Mouse (Mus musculus) gastrocnemius, postnatal 25 days (tissue): ENCODE results near the gene Fgfr2. TPM values are rescaled to one million over a fixed set of nuclear protein-coding genes. Genes with fewer than 3 reads are reported as not detected.

ENCODE experiments used
- DNase-seq: peaks from one replicate; pipeline ENCODE4 v3.0.0; 2022
- total RNA-seq, 2 experiments: library from RNA; stranded (reverse); gene quantifications; 1 replicate in 1 of 2; 2 replicates in 1 of 2; pipeline ENCODE4 v1.2.3; 2021

Gene Fgfr2
- total RNA-seq, 2 experiments from 2014 or later, result 0.33 to 0.96 TPM

DNA sequence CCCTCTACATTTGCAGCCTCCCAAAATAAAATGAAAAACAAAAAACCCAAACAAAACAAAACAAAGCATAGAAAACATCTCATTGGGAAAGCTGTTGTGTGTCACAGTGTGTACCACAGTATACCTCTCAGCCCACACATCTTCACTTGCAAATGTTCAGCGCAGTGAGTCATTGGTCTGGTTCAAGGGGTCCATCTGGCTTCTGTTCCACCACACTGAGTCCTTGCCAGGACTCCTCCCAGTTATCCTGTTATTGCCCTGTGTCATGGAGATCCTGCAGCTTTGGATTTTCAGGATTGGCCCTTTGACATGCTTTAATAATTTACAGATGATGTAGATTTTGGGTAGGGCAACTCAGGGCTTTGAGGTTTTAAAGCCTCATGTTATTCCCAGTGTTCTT lies 1435.8 kb downstream of the Fgfr2 start:
- no peak for DNase-seq

DNA sequence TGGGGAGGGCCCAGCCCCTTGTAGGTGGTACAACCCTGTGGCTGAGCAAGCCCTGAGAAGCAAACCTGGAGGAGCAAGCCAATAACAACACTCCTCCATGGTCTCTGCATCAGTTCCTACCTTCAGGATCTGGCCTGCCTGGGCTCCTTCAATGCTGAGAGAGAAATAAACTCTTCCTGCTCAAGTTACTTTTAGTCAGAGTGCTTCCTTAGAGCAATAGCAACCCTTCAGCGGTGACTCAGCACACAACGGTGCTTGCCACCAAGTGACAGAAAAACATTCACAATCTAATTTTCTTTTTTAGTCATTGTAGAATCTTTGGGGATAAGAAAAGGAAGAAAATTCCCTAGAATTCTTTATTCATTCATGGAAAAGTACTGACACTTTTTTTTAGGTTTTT lies 1446.0 kb downstream of the Fgfr2 start:
- DNase-seq, result no peak

DNA sequence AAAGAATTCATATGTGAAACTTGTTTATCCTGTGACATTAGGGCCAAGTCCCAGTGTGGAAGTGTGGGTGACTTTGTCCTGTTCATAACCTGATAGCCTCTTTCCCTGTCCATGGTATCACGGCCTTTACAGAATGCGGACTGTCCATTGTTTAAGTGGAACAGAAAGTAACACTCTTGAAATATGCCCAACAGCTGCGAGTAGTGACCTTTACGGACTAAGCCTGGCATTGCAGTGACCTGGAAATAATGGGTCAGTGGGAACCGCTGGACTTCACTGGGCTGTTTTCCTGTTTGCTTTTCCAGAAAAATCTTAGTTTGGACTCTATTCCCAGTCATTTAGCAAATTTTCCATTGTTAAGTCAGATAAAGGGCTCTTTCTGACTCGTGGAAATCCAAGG lies 1452.6 kb downstream of the Fgfr2 start:
- DNase-seq, result no peak

DNA sequence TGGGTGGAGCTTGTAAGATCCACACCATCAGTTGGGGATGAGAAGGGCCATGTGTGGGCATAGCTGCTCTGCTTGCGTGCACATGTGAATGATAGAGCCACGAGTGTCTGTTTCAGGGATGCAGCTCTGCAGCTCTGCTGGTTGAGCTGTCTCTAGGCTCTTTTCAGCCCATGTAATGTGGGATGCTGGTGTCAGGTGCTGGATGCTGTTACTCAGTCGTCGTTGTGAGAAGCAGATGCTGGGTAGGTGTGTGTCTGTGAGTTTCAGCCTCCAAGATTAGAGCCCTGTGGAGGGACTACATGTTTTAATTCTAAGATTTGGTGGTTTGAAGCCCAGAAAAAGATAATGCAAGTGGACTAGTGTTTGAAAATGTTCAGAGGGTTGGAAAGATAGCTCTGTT lies 1453.8 kb downstream of the Fgfr2 start:
- DNase-seq, result no peak

DNA sequence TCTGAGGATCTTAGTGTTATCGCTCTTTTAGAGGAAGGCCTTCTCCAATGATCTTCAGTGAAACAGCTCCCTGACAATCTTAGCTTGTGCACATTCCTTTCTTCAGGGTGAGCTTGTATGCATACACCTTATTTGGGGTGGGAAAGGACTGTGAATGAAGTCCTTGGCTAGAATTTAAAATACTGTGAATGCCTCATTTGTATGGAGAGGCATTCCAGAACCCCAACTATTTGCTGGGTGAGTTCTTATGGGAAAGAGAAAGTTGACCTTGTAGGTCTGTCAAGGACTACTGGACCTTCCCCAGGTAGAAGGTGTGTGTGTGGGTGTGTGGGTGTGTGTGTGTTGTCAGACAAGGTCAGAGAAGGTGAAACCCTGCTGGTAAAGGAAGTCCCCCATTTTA lies 1462.4 kb downstream of the Fgfr2 start:
- DNase-seq, result no peak

DNA sequence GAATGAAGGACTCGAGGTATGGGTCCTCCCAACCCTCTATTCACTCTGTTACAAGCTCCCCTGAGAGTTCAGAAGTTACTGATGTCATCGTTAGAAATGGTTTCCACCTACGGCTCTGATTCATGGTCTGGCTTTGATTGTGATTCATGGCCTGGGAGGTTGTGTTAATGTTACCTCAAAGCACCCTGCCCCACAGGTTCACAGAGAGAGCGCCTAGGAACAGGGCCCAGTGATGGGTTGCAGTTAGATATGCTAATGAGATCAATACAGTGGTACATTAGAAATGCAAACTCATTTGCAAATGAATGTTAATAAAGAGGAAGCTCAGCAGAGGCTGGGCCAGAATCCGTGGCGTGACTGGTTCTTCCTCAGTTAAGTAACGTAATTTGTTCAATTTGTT lies 1467.1 kb downstream of the Fgfr2 start:
- no peak for DNase-seq

DNA sequence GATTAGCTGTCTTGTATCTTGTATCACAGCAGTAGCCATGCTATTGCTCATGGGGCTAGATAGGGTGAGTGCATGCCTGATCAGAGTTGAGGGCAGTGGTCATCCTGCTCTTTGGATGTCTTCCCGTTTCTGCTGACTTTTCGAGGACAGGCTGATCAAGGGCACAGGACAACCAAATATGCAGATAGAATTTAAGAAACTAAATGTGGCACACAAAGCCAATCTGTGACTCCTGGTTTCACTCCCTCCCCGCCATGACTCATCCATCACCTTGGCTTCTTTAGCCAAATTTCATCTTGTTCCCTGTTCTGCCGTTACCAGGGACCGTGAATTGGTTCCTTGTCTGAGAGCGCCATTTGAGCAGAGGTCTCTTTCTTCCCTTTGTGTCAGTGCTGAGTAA lies 1469.7 kb downstream of the Fgfr2 start:
- DNase-seq, result no peak

DNA sequence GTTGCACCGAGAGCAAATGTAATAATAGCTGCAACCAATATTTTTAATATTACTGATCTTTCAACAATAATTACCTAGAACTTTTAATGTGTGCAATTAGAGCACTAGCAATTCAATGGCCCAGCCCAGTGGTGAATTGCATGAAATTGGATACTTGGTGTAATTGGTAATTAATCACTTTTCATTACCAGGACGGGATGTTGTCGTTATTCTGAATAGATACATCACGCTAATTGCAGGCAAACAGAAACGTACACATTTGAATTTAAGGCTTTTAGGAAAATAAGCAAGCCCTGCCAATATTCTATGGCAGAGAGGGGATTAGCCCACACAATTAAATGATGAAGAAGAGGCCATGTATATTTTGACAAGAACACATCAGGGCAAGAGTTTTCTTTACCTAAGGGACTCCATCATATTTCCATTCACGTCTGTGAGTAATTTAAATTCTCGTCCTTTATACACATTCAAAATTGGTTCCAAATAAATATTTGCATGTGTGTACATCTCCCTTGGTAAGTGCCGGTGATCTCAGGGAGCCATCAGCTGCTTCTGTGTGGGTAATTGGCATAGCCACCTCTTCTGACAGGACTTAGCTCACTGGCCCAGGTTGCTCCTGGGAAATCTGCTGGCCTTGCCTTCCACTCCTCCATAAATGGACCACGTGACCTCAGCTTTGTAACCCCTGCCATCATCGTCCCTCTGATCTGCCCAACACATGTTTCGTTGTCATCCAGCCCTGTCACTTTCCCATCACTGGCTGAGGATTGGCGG lies 1471.0 kb downstream of the Fgfr2 start:
- no peak for DNase-seq

DNA sequence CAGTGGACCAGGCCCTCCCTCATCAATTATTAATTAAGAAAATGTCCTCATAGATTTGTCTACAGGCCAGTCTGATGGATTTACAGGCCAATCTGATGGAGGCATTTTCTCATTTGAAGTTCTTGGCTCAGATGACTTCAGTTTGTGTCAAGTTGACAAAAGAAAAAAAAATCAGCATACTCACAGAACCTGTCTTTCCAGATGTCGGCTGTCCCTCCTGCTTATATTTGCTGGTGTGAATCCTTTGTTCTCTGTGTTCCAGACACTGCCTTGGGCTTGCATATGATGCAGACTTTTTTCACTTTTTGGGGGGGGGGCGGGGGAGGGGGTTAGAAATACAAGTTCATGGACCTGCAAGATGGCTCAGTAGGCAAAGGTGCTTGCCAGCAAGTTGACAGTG lies 1472.9 kb downstream of the Fgfr2 start:
- no peak for DNase-seq

DNA sequence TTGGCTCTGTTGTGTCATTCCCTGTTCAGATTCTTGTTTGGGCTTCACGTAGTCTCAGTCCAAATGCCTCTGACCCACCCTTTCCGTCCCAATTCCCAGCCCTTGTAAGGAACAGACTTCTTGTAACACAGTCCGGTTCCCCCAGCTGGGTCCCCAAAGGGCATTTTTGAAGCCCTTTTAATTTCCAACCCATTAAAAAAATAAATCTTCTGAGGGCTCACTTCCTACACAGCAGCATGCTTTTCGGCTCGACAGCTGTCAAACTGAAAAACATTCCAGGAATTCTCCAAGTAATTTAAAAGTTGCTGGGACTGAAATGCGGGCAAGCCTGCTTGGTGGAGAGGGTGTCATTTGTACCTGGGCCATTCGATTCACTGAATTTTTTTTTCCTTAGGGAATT lies 1474.9 kb downstream of the Fgfr2 start:
- no peak for DNase-seq

DNA sequence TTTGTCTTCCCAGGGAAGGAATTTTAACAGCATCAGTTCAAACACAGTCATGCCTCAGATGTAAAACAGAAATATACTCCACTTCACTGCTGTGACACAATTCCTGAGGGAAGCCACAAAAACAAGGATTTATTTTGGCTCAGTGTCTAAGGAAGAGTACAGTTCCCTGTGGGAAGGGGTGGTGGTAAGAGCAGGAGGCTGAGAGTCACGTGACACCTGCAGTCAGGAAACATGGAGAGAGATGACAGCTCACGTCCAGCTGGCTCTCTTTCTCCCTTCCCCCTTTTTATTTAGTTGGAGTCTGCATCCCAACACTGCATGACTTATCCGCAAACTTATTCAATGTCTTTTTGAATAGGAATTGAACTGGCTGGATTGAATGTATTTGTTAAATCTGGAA lies 1475.6 kb downstream of the Fgfr2 start:
- DNase-seq, result no peak

DNA sequence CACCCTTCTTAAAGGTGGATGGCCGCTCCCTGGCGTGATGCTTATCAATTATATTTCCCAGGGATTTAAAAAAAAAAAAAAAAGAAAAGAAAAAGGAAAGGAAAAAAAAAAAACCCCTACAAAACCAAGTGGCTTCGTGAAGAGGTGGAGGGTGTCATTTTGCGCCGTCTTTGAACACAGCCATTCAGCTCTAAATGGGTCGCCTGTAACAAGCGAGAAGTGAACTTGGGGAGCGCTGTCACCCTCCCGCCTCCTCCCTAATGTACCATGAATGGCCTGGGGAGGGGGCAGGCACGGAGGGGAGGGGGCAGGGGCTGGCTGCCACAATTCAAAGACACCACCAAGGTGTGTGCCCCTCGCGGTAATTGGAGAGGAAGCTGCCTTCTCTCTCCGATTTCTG lies 1478.6 kb downstream of the Fgfr2 start:
- DNase-seq, result no peak

DNA sequence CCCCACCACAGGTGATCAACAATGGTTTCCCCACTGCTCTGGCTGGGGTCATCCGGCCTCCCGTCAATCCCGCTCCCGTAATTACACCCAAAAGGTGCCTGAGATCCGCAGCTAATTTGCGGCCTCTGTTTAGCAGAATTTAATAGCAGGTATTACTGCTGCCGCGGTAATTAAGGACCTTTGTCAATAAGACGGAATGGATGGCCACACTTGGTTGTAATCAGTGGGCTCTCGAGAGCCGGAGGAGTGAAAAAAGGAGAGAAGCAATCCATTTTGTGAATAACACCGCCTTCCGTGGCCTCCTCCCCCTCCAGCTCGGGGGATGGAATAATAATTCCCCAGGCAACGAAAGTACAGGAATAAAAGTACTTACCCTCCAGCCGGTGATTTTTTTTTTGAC lies 1479.1 kb downstream of the Fgfr2 start:
- DNase-seq, result no peak

DNA sequence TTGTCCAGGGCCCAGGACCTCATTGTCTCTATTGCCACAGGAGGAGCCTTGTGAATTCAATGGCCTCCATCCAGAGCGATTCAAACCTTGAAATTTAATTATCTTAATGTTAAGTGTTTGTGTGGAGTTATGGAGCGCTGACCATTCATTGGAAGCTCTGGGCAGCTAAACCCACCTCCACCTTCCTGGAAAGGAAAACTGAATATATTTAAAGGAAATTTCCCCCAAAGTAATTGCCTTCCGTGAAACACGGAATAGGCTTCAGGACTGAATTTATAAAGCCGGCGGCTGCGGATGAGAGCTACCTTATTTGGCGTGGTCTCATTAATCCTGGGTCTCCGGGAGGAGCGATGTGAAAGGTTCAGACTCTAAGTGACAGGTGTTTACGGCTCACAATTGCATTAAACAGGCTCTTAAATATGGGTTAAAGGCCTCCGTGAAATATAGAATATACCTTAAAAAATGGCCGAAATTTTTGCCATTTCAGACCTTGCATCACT lies 1479.8 kb downstream of the Fgfr2 start:
- DNase-seq, result no peak

DNA sequence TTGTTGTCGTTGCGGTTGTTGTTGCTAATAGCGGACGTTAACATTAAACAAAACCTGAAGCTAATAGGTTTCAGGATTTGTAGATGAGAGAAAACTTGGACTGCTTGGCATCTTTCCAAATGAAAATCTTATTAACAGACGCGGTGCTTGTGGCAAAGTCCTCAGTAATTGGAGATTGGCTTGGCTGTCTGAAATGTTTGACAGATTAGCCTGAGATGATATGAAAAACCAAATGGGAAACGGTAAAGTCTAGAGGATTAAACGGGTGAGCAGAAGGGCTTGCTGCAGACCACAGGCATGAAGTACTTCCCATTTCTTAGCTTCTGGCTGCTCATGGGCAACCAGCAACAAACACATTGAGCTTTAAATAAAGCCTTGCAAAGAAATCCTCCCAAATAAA lies 1493.6 kb downstream of the Fgfr2 start:
- DNase-seq, result no peak

DNA sequence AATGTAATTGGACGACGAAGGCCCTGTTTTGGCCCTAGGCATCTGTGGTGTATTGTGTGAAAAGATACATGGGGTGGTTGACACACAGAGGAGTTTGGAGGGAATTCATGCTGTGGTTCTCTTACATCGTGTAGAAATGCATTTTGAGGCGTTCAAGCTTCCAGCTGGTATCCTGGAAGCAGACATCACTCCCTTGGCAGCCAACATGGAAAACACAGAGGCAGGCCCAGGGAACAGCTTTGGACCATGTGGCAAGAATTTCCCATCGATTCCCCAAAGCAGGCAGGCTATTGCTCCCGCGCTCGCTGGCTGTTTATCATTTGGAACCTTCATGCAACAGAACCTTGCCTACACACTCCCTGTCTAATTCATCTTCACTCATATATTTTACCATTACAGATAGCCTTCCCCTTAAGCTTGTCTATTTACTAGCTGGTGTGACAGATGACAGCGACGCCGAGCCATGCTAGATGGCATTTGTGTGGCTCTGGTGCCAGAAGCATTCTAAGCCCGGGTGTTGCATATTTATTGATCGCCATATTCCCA lies 1494.2 kb downstream of the Fgfr2 start:
- no peak for DNase-seq

DNA sequence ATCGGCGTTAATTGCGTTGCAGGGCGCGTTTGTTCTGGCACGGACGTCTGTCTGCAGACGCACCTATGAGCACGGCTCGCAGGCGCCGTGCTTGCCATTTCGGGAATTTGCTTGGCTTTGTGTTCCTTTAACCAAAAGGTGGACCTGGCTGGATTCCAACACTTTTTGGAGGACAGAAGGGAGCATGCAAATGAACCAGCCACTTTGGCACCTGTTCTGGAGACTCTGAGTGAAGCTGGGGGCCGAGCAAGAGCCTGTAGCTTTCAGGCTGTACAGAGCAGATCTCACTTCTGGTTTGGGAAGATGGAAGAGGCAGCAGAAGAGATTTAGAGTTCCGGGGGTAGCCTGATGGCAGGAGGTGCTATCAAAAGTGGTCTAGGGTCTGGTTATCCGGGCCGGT lies 1494.8 kb downstream of the Fgfr2 start:
- no peak for DNase-seq

DNA sequence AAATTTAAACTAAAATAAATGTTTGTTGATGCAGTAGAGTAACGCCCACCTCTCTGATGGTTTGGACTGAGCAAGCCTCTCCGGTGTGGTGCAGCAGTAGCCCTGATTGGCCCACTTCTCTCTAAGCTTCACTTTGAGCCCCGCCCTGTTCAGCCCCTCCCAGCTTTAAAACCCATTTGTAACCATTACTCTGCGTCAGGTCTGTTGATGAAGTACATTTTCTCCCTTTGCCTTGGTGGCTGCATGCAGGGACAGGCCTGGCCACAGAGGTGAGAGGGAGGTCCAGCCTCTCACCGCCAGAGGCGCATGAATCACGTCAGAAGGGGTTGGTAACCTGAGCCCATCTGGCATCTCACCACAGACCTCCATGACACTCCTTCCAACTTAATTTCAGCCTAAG lies 1513.5 kb downstream of the Fgfr2 start:
- DNase-seq, result no peak

DNA sequence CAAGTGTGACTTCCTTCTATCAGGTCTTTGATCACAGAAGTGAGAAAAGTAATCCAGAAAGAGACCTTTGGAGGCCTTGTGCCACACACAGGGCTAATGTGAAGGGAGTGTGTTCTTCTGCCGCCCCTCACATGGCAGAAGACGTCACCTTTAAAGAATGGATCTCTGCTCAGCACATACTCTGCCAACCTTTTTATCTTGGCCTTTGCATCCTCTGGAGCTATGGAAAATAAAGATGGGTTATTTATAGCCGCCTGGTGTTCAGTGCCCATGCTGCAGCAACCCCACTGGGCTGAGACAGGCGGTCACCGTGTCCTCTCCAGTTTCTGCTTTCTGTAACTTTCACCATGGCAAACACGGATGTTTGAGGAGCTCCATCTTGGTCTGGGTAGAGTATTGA lies 1515.1 kb downstream of the Fgfr2 start:
- no peak for DNase-seq

DNA sequence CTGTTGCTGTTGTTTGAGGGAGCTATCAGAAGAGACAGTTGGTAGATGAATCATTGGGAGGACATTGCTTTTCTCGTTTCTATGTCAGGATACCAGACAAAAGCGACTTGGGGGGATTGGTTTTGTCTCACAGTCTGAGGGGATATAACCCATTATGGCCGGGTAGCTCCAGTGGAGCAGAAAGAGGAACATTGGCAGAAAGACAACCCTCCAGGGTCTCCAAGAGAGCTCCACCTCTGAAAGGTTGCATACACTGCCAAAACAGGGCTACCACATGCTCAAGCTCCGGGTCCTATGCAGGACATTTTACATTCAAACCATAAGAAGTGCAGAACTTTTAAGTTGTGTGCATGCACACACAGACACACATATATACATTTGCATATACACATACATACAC lies 1517.7 kb downstream of the Fgfr2 start:
- no peak for DNase-seq

DNA sequence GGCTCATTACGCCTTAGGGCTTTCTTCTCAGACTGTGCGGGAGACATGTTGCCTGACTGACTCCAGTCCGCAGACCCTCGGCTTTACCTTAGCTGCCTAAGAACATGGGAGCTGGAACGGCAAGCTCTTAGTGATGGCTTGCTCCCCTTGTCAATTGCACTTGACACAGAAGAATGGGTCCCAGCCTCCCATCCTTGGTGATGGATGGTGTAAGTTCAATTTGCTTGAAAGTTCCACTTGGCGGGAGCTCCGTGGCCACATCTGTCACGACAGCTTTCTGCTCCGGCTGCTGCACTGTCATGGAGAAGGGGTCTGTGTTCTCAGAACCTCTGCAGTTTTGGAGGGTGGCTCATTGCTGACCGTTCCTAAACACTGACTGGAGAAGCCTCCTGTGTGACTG lies 1518.2 kb downstream of the Fgfr2 start:
- no peak for DNase-seq

DNA sequence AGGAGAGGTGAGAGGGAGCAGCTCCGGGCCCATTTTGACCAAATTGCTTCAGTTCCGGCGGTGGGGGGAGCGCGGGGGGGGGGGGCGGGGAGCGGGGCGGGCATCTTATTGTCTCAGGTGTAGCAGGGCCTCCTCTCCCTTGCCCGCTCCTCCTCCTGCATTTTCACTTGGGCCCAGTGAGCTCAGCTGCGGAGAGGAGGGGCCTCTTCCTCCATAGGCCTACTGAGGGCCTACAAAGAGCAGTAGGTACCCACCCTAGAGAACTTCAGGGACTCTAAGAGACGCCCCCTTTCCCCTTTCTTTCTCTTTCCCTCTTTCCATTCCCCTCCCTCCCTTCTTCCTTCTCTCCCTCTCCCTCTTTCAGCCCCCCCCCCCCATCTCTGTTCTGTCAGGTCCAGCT lies 1520.0 kb downstream of the Fgfr2 start:
- DNase-seq, result no peak

DNA sequence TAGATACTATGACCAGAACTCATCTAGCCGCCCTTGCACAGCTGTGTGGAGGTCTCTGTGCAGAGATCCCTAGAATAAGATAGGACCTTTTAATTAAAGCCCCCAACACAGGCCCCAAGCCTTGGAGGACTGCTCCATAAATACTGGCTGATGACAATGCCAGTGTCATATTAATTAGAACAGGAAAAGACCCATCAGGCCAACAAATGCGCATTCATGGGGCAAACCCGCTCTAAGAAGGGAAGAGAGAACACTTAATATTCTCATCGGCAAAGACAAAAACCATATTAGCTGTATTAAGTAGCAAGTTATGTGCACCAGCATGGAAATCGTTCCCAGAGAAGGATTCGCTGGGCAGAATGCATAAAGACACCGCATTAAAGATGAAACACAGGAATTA lies 1521.0 kb downstream of the Fgfr2 start:
- no peak for DNase-seq

DNA sequence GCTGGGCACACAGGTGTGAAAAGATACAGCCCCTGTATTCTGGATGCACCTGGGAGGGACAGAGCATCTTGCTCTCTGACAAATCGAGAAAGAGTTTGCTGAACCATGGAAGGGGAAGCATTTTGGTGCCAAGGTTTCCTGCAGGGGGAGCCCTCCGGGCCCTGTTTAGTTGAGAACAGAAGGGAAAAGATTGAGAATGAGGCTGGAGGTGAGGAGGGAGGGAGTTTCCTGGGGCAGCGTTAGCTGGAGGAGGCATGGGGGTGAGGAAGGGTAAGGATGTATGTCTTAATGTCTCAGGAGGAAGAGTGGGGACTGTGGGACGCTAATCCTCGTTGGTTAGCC lies 1524.7 kb downstream of the Fgfr2 start:
- DNase-seq, result no peak
